Mouse (Mus musculus): Measurements from ENCODE around the gene Dctn2.
A peak's percentile ranks its signal among the peaks of the same experiment; 100 is the strongest.

Dctn2 gene

DNA sequence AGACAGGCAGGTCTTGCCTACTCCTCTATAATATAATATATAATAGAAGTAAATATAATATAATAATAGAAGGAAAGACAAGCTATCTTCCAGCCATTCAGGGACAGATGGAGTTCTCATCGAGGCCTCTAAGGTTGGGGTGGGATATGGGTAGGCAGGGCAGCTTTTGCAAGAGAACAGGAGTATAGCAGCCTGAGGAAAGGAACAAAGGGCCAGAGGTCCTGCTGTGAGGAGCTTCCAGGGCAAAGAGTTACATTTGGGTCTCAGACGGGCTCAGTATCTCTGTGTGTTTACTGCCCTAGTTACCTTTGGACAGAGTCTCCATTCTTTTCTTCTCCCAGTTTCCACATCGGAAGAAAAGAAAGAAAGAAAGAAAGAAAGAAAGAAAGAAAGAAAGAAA is 2.5 kb upstream of the Dctn2 start:
- DNase-seq (ENCODE audit: low read depth in 2 of 2, low spot score in 2 of 2), result no peak

- no peak for DNase-seq (ENCODE audit: low read depth in 2 of 2, low spot score in 2 of 2)
Measured at GRCm38 (mm10) chr10:127264336-127264735, 1.8 kb upstream of the Dctn2 start.

DNA sequence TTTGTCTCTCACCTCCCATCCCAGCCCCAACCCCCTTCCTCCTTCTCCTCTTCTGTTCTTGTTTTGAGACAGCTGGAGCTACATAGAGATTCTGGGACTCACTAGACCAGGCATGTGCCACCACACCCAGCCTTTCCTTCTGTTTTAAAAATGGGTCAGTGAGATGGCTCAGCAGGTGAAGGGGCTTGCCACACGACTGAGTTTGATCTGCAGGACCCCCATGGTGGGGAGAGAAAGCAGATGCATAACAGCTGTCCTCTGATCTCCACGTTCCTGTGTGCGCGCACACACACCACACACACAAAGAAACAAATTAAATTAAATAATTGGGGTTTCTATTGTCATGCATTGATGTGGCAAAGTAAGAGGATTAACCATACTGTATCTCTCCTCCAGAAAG is 1.2 kb upstream of the Dctn2 start:
- no peak for DNase-seq (ENCODE audit: low read depth in 2 of 2, low spot score in 2 of 2)

DNA sequence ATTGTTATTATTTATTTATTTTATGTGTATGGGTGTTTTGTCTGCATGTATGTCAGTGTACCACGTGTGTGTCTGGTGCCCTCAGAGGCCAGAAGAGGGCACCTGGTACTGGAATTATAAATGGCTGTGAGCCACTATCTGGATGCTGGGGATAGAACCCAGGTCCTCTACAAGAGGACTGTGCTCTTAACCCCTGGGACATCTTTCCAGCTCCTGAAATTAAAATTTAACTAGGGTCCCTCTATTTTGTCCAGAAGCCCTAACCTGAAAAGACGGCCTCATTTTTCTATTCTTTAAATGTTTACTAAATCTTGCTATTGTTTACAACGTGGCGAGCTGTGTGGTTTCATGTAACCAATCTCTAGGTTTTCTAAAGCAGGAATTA is 449 bp upstream of the Dctn2 start:
- no peak for DNase-seq (ENCODE audit: low read depth in 2 of 2, low spot score in 2 of 2)

DNA sequence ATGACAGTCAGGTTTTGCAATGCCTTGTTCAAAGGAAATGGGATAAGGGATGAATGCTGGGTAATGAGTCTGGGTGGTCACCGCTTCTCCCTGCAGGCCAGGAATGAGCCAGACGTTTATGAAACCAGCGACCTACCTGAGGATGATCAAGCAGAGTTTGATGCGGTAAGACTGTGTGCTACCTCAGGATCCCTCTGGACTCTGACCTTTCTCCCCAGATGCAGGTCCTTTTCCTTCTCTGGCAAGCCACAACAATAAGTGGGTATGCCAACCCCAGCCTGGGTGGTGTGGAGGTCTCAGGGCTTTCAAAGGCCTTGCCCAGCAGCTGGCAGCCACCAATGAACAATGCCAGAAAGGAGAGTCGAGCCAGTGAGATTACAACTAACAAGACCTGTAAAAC is 1.1 kb downstream of the Dctn2 start:
- no peak for DNase-seq (ENCODE audit: low read depth in 2 of 2, low spot score in 2 of 2)

GRCm38 (mm10) chr10:127268401-127268800 is 2.2 kb downstream of the Dctn2 start:
- no peak for DNase-seq (ENCODE audit: low read depth in 2 of 2, low spot score in 2 of 2)

DNA sequence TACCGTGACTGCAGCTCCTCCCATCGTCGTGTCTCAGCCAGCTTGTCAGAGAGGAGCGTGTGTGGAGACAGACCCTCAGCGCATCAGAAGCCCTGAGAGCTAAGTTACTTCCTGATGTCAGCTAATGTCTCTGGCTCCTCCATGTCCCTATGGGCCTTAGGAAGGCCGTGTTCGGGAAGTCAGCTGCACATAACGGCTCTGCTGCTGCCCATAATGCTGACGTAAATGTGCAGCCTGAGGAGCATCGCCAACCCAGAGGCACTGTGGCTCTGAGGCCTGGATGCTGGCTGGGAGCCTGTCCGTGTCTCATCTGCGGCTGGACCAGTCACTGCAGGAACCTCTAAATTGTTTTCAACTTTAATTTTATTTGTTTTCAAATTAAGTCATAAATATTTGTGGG is 2.9 kb downstream of the Dctn2 start:
- no peak for DNase-seq (ENCODE audit: low read depth in 2 of 2, low spot score in 2 of 2)

DNA sequence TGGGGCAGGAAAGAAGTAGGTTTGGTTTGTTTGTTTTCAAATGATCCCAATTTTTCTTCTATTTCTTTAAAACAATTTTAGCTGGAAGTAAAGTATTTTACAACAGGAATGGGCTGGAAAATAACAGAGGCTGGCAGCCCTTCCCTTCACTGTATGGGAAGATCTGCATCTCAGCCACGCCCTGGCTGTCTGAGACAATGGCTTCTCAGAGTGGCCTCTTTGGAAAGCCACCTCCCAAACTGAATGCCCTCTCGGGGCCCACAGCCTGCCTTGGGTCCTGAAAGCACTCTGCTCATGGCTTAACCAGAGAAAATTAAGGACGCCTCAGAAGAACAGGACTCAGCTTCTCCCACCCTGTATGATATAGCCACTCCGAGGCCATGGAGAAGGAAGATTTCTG is 3.7 kb downstream of the Dctn2 start:
- no peak for DNase-seq (ENCODE audit: low read depth in 2 of 2, low spot score in 2 of 2)

GRCm38 (mm10) chr10:127272371-127272770 is 6.2 kb downstream of the Dctn2 start:
- DNase-seq (ENCODE audit: low read depth in 2 of 2, low spot score in 2 of 2), result no peak

DNA sequence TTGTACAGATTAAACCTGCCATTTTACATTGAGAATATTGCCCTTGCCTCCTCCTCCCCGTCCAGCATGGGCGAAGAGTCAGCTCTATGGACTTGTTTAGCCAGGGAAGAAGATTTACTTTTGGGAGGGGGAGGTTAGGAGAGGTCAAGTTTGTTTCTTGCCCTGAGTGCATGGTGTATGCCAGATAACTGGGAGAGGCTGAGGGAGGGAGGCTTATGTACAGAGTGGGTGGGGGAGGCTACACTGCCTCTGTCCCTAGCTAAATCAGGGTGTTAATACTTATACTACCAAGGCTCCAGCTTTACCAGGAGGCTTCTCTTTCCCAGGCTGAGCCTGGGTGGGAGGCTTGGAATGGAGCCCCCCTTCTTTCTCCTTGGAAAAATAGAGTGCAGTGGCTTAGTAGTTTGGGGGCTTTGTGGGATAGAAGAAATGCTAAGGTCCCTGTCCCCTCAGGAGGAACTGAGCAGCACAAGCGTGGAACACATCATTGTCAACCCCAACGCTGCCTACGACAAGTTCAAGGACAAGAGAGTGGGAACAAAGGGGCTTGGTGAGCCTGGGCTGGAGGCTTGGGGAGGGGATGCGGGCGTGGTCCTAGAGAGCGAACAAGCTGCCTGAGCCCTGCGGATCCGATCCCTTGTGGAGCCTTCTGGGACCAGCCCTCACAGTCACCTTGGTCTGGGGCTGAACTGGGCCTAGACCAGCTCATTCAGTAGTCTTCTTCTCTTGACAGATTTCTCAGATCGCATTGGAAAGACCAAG is 8.3 kb downstream of the Dctn2 start:
- no peak for DNase-seq (ENCODE audit: low read depth in 2 of 2, low spot score in 2 of 2)

DNA sequence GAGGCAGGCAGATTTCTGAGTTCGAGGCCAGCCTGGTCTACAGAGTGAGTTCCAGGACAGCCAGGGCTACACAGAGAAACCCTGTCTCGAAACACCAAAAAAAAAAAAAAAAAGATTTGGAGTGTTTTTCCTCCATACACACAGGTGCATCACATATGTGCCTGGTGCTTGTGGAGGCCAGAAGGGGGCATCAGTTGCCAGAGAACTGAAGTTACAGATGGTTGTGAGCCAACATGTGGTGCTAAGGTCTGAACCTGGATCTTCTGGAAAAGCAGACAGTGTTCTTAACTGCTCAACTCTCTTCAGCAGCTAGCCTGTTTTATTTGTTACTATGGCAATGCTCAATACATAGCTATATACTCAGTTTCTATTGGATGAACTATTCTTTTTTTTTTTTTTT is 13.6 kb downstream of the Dctn2 start:
- DNase-seq (ENCODE audit: low read depth in 2 of 2, low spot score in 2 of 2), result no peak

DNA sequence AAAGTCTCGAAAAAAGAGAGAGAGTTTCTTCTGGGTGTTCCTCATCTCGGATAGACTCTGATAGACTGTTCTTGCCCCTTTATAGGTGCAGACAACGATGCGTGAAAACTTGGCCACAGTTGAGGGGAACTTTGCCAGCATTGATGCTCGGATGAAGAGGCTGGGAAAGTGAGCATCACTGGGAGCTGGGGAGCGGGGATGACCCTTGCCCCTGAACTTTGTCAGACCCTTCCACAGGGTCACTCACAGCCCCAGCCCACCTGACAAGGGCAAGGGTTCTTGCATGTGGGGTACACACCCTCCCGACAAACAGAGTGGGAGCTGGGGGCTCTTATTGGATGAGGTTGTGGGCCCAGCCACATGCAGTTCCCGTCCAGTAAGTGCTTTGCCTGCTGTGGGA is 15.1 kb downstream of the Dctn2 start:
- DNase-seq (ENCODE audit: low read depth in 2 of 2, low spot score in 2 of 2), result no peak

GRCm38 (mm10) chr10:127282620-127283215 is 16.6 kb downstream of the Dctn2 start:
- DNase-seq (ENCODE audit: low read depth in 2 of 2, low spot score in 2 of 2), result no peak

DNA sequence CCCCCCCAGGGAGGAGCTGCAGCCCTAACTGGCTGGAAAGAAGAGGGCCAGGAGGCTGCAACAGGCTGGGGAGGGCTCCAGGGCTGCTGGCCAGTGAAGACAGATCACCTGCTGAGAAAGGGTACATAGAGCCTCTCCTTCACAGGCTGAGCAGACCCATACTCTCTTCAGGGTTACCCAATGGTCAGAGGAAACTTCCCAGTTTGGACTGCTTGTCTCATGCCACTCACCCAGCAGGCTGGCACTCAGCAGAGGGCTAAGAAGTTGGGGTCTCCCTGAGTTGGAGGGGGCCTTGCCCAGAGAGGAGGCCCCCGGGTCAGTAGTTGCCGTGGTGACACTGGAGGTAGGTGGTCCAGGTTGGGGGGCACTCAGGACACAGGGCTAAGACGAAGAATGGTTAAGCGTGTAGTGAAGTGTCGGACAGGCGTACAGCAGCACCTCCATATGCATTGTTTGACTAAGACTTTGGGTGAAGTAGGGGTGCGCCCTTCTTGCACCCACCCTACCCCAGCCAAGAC is 18.0 kb downstream of the Dctn2 start:
- DNase-seq (ENCODE audit: low read depth in 2 of 2, low spot score in 2 of 2), result no peak

GRCm38 (mm10) chr10:127284724-127285500 is 18.7 kb downstream of the Dctn2 start:
- no peak for DNase-seq (ENCODE audit: low read depth in 2 of 2, low spot score in 2 of 2)

GRCm38 (mm10) chr10:127285644-127286043 is 19.5 kb downstream of the Dctn2 start:
- DNase-seq (ENCODE audit: low read depth in 2 of 2, low spot score in 2 of 2), result no peak

DNA sequence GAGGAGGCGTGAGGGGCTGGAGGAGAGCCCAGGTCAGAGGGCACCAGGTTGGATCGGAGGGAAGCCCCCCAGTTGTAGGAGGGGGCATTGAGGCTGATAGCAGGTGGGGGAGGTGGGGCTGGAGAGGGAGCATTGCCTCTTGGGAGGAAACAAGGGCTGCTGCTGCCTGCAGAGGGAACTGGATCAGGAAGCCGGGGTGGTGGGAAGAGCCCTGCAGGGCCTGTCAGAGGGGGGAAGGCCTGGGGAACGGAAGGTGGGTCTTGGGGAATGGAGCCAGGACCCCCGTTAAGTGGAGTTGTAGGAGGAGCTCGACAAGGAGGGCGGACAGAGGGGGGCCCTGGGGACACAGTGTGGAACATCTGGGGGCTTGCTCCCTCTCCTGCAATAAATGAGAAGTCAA is 20.0 kb downstream of the Dctn2 start:
- DNase-seq (ENCODE audit: low read depth in 2 of 2, low spot score in 2 of 2), result no peak

GRCm38 (mm10) chr10:127286730-127287129 is 20.6 kb downstream of the Dctn2 start:
- no peak for DNase-seq (ENCODE audit: low read depth in 2 of 2, low spot score in 2 of 2)

DNA sequence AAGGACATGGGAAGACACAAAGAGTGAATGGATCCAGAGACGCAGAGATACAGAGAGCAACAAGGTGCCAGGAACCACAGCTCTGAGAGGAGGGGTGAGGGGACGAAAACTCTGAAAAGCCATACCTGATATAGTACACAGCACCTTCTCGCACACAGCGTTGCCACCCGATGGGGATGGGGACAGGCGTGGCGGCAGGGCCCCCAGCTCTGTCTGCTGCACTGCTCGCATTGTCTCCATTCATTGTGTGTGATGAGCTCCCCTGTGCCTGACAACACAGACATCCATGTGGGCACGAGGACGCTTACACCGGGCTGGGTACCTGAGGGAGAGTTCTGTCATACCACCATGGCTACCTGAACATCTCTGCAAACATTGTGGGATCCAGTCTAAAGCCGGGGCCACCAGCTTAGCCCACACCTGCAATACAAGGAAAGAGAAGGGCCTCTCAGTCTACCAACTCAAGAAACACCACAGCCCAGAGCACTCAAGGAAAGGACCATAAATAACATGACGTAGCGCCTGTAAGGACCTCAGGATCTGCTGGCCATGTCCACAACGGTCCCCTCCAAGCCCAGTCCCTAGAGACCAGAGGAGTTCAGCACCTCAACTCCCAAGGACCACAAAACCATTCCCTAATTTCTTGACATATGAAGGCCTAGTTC is 21.2 kb downstream of the Dctn2 start:
- no peak for DNase-seq (ENCODE audit: low read depth in 2 of 2, low spot score in 2 of 2)

DNA sequence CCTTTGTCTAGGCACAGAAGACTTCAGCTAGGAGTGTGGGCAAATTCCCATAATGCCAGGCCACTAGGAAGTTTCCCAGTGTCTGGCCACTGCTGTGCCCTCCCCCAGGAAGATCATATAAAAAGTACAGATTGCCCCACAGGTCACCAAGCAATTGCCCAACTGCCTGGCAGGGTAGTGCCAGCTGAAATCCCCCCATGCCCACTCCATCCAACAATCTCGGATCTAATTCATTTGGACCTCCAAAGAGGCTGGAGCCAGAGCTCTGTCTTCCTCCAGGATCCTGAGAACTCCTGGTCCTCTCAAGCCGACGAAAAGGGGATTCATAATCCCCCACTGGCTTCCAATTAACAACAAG is 21.7 kb downstream of the Dctn2 start:
- no peak for DNase-seq (ENCODE audit: low read depth in 2 of 2, low spot score in 2 of 2)

DNA sequence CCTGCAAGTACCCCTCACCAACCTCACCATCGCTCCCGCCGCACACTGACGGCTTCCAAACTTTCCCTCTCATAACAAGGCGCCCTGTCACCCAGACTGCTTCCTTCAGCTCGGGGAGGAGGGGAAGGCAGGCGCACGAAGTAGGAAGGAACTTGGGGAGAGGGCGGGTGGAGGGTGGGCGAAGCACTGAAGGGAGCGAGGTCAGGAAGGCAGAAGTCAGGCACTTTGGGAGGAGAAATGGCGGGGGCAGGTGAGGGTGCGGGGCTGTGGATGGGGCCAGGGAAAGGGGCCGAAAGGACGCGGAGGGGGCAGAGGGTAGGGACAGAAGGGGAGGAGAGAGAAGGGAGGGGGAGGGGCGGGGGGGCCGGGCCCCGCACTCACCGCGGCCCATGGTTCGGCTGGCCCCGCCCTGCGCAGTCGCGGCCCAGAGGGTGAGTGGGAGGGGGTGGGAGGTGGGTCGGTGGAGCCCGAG is 22.2 kb downstream of the Dctn2 start:
- DNase-seq (ENCODE audit: low read depth in 2 of 2, low spot score in 2 of 2), result peak; percentile 21 to 33

Data from CD8-positive naive resting alpha-beta T cell, adult 2 months (primary cell).